Mouse (Mus musculus): ENCODE data around the gene Rmnd5b. TPM values are rescaled to one million over a fixed set of nuclear protein-coding genes. Genes with fewer than 3 reads are reported as not detected.
A peak's percentile ranks its signal among the peaks of the same experiment; 100 is the strongest.
"Not testable (repeated sequence)": the region's sequence is repeated elsewhere in the genome, so short reads cannot be mapped to it uniquely, and the experiment has no call there.

The Rmnd5b gene
- total RNA-seq (2021): 10 to 100 TPM; 16.2 to 17.9 TPM
- long read RNA-seq, experiment 1, transcript Rmnd5b-201 (10 exons, 1,946 nt): major isoform, 42 of 47 reads
- long read RNA-seq, experiment 1, partial matches to known transcripts: 2 of 47 reads
- long read RNA-seq, experiment 1, other reads (novel, unspliced or antisense): 3 of 47 reads
- long read RNA-seq, experiment 2, transcript Rmnd5b-201 (10 exons, 1,946 nt): major isoform, 53 of 57 reads
- long read RNA-seq, experiment 2, partial matches to known transcripts: 1 of 57 reads
- long read RNA-seq, experiment 2, other reads (novel, unspliced or antisense): 3 of 57 reads

DNA sequence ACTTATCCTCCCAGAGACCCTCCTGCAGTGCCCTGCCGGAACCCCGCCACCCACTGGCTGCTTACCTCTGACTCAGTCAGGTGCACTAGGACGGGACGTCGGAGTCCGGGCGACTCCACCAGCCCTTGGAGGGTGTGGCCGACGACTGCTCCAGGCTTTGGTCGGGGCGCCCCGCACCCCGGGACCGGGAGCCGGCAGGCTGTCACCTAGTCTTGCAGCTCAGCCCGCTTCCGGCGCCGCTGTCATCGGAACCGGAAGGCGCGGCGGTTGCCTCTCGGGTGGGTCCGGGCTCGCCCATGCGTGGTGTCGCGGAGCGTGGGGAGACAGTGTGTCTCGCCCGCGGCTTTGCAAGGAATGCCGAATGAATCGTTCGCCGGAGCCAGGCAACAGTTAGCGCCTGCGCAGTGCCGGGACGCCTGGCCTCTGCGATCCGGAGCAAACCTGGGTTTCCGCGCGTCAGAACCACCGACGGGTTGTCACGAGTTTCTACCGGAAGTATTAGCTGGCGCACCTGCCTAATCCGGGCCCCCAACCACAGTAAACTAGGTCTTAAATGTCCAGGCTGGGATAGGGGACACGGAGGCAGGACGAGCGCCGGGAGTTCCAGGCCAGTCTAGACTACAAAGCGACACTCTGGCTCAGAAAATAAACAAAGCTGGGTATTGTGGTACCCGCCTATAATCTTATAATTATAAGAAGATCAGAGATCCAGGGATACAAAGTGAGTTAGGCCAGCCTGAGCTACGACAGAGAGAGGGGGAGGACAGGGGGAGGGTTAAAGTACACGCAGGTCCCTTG lies at the start of gene Rmnd5b:
Gene Rmnd5b (minus strand): TSS at position 372 of the 798 bp plus-strand sequence.
- DNase-seq: peak; percentile 89

DNA sequence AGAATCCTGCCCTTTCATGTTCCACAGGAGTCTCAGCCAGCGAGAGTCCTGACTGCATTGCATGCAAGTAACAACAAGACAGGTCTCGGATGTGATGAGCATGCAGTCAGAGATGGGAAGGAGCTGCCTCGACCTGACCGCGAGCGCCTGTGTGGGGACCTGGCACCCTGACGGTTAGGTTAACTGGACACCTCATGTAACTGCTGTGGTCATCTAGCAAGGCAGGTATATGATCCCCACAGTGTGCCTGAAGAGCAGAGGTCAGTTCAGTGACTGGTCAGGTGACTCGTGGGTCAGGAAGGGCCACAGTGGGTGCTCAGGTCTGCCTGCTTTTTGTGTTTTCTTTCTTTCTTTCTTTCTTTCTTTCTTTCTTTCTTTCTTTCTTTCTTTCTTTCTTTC lies 46.3 kb upstream of the Rmnd5b start:
- DNase-seq: no peak

DNA sequence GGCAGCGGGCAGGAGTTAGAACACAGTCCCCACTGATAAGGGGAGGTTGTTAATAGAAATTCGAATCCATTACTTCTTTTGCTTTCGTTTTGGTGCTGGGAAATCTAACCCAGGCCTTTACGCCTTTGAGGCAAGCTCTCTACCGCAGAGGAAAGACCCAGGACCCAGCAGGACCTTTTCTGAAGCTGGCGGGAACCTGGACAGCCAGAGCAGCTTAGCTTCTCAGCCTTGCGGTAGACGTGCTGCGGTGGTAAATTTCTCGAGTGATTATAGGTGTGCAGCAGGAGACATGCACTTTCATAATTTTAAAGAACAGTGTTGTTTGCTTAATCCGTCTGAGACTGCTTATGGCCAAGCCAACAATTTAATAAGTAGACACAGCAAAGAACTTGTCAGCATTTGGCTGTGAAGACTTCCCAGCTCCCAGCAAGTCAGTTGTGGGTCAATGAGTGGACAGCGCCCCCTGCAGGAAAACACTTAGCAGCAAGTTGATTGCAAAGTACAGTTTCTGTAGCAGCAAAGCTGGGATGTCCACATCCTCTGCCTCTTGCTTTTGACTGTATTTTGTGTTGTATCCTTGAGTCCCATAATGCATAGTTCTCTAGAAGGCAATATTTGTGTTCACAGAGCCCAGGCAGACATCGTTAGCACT lies 45.8 kb upstream of the Rmnd5b start:
- peak; percentile 91 for DNase-seq

DNA sequence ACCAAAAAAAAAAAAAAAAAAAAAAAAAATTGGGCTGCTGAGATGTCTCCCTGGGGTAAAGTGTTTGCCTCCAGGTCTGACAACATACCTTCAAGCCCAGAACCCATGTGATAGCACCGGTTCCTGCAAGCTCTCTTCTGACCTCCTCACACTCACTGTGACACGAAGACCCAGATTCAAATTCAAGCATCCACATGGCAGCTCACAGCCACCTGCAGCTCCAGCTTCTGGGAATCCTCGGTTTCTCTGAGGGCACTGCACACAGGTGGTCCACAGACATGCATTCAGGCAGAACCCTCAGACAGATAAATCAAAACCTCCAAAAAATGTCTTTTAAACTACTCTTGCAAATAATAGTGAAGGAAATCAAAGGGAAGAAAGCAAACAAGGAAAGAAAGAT lies 43.8 kb upstream of the Rmnd5b start:
- DNase-seq: no peak

DNA sequence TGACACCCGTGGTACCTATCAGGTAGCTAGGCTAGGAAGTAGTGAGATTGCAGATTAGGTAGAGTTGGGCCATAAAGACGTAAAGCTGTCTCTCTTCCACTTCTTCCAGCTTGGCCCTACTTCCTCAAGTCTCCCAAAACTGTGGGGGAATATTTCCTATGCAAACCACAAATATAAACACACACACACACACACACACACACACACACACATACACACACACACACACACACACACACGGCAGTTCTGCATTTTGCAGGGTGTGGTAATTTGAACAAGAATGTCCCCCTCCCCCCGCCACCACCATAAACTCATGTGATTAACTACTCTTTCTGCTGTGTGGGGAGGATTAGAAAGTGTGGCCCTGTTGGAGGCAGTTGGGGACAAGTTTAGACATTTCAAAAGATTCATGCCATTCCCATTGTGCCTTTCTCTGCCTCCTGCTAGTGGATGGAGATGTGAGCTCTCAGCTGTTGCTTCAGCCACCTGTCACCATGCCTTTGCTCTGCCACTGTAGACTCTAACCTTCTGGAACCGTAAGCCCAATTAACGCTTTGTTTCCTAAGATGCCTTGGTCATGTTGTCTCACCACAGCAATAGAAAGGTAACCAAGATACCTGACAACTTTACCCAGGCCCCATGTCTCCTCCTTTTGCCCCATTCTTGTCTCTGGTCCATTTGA lies 42.2 kb upstream of the Rmnd5b start:
- DNase-seq: no peak

DNA sequence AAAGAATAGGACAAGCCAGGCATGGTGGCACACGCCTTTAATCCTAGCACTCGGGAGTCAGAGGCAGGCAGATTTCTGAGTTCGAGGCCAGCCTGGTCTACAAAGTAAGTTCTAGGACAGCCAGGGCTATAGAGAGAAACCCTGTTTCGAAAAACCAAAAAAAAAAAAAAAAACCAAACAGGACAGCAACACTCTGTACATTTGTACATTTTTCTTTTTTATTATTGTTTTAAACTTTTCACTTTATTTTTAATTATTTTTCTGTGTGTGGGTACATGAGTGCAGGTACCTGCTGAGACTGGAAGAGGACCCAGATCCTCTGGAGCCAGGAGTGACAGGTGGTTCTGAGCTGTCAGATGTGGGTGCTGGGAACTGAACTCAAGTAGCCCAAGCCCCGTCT lies 39.7 kb upstream of the Rmnd5b start:
- DNase-seq: no peak

DNA sequence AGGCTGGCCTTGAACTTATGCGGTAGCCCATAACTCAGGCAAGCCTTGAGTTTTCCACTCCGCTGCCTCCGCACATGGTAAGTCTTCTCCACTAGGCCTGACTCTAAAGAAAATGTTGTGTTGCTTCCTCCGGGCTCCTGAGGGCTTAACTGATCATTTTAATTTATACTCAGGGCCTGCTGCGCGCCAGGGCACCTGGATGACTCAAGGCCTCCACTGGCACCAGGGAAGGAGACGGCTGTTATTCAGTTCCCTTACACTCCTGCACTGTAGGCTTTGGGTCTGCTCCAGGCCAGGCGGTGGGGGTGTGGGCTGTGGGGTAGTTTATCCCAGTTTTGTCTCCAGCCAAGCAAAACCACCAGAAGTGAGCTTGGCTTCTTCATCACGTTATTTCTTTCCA lies 37.6 kb upstream of the Rmnd5b start:
- DNase-seq: no peak

DNA sequence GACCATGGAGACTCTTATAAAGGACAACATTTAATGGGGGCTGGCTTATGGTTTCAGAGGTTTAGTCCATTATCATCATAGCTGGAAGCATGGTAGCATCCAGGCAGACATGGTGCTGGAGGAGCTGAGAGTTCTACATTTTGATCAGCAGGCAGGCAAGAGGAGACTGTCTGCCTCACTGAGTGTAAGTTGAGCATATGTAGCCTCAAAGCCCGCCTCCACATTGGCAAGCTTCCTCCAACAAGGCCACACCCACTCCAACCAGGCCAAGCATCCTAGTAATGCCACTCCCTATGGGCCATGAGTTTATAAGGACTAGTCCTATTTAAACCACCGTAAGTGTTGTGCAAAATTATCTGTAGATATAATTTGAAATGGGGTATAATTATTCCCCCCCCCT lies 35.7 kb upstream of the Rmnd5b start:
- no peak for DNase-seq

DNA sequence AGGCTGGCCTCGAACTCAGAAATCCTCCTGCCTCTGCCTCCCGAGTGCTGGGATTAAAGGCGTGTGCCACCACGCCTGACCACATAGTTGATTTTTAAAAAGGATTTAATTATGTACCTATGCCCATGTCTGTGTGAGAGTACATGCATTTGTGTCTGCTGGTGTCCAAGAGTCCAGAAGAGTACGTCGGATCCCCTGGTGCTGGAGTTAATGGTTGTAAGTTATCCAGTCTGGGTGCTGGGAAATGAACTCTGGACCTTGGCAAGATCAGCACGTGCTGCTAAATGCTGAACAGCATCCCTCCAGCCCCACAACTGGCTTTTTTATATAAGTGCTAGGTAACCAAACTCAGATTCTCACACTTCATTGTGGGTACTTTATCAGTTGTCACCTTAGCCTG lies 35.1 kb upstream of the Rmnd5b start:
- DNase-seq: no peak

DNA sequence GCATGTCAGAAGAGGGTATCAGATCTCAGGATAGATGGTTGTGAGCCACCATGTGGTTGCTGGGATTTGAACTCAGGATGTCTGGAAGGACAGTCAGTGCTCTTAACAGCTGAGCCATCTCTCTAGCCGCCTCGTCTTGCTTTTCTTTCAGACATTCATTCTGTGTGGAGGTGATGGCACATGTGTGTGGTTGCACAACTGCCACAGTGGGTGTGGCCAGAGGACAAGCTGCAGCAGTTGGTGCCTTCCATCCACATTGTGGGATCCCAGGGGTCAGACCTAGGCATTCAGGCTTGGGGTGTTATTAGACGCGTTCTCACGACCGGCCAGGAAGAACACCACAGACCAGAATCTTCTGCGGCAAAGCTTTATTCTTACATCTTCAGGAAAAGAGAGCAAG lies 29.1 kb upstream of the Rmnd5b start:
- not testable (repeated sequence) for DNase-seq

DNA sequence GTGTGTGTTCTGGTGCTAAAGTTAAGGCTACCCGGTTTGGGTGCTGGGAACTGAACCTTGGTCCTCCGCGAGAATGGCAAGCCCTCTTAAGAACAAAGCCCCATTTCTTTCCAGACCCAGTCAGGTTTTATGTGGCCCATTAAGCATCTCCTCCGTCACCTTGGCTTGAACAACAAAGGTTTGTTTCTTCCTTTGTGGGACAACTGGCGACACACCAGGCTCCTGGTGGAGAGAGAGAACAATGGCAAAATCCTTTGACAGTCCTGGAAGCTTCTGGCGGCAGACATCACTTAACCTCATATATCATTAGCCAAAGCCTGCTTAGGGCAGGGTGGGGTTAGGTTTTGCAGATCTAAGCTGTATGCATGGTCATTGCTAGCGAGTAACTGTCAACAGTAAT lies 26.9 kb upstream of the Rmnd5b start:
- DNase-seq: no peak

DNA sequence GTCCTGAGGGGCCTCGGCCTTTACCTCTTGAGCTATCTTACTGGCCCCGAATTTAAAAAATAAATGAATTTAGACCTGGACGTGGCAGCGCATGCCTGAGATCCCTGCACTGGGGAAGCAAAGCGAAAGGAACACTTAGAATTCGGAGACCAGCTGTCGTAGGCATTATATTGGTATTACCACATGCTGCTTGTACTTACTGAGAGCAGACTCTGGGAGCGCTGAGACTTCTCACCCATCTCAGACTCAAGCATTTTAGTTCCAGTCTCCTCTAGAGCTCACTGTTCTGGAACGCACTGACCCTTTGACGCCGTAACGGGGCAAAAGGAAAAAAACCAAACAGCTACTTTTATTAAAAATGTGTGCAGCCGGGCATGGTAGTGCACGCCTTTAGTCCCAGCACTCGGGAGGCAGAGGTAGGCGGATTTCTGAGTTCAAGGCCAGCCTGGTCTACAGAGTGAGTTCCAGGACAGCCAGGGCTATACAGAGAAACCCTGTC lies 26.2 kb upstream of the Rmnd5b start:
- no peak for DNase-seq

DNA sequence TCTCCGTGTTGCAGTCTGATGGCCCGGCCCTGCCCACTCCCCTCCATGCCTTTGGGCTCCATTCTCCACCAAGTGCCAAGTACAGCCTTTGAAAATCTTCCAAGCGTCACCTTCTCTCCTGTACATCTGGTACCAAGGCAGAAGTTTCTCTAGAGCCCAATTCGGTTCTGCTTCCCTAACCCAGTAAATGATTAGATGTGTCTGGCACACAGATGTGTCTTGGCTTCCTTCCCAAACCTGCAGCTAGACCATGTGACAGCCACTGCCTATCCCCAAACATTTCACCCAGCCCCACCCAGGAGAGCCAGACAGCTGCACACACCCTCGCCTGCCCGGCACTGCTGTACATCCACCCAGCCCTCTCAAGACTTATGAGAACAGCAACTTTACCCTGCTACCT lies 23.0 kb upstream of the Rmnd5b start:
- DNase-seq: no peak

DNA sequence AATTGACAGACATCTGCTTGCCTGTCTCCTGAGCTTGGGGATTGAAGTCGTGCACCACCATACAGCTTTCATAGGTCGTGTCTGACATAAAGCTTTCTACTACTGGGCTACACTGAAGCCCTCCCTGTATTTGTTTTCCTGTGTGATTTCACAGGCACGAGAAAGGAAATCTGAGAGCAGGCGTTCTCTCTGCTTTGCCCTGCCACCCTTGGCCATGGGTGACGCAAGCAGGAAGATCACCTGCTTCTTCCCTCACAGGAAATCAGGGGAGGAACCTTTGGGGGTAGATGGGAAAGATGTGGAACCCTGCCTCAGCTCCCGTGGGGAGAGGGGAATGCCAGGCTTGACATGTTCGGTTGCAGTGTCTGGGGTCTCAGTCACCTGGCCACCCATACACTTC lies 22.6 kb upstream of the Rmnd5b start:
- no peak for DNase-seq

DNA sequence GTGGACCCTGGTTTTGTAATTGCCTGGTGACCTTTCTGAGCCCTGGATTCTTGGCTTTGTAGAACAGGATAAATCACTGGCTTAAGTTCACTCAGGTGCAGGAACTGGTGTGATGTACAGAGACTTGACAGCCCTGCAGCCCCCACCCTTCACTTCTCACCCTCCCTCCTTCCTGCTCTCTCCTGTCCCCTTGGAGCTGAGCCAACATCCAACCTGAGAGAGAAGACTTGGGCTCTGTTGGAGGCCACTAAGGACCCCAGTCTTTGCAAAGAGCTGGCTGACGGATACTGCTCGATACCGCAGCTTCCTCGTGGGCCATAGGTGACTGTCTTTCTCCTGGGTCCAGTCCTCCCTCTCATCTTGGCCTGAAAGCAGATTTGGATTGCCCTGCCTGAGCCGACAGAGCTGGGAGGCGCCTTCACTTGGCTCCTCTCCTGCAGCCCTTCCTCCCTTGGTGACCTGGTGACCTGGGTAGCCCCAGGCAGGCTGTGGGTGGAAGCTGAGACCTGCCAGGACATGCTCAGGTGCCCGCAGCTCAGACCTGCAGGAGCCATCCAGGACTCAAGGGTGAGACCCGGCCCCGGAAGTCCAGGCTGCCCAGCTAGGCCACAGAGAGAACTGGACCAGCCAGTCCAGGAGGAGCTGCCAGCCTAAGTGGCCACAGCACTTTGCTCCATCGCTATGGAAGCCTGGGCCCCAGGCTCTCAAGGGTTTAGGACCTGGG lies 21.3 kb upstream of the Rmnd5b start:
- no peak for DNase-seq

DNA sequence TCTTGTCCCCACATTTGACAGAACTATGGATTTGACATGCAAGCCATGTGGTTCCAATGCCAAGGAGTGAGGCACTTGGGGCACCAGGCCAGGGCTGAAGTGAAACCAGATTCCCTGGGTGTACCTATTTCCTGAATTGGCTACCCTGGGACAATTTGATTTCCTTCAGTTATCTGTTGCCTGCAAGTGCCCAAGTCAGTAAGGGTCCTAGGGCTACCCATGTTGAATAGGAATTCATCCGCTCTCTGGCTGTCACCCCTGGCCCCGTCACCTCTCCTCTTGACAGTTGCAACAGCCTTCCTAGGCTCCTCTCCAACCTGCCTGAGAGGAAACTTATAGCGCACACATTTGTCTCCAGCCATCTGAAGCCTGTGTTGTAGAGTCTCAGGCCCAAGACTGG lies 19.2 kb upstream of the Rmnd5b start:
- DNase-seq: no peak

DNA sequence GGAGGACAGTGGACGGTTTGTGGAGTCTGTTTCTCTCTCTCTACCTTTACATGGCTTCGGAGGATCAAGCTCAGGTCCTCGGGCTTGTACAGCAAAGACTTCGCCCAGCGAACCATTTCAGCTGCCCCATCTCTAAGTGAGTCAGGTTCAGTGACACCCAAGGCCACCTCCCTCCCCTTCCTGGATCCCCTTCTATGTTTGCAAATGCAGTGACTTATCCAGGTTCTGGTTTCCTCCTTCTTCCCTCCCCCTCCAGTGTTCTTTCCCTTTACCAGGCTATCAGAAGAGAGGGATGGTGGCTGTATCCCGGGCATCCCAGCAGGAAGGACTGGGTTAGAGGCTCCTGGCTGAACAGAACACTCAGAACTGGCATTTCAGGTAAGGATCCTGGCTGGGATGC lies 18.0 kb upstream of the Rmnd5b start:
- DNase-seq: no peak

DNA sequence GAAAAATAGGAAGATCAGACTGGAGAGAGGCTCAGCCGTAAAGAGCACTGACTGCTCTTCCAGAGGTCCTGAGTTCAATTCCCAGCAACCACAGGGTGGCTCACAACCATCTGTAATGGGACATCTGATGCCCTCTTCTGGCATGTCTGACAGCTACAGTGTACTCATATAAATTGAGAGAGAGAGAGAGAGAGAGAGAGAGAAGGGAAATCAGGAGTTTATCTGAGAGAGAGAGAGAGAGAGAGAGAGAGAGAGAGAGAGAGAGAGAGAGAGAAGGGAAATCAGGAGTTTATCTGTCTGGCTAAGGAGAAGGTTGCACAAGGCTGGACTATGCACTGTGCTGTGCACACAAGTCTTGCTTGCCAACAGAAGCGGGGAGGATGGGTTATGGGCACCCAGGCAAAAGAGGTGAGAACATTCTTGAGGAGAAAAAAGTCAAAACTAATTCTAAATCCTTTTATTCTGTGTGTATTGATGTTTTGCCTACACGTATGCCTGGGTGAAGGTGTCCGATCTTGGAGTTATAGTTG lies 17.3 kb upstream of the Rmnd5b start:
- no peak for DNase-seq

DNA sequence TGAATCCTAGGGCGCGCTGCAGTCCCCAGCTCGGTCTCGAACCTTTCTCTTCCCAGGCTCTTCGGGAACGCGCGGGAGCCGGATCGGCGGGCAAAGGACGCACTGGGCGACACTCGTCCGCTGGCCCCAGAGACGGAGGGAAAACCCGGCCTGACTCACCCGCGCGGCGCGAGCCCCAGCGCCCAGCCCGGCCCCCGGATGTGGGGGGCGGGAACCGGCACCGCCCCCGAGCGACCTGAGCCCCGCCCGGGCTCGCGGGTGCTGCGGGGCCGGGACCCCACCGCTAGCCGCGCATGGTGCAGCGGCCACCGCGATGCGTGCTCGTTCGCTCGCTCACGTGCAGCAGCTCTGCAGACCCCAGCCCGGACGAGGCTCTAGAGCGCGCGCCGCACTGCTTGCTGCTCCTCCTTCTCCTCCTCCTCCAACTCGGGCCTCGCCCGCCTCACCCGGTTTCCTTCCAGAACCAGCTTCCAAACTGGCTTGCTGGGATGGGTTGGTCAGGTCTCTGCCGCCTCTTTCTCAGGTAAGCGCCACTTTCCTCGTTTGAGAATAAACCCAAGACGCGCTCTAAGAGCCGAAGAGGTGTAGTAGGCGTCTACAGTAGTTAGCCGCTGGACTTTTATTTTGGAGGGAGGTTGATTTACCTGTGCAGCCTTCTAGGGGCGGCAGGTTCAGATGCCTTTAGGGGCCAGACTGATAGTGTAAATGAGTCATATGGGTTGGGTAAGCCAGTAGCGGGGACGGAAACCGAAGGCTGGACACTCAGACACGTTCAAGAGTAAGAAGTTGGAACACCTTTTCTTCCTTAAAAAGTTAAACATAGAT lies 15.2 kb upstream of the Rmnd5b start, which contains the start of the genes N4bp3 and D930048N14Rik:
Gene N4bp3 (minus strand): TSS at position 152 of the 825 bp plus-strand sequence.
Gene D930048N14Rik (plus strand): TSS at position 264 of the 825 bp plus-strand sequence.
- peak; percentile 72 for DNase-seq

DNA sequence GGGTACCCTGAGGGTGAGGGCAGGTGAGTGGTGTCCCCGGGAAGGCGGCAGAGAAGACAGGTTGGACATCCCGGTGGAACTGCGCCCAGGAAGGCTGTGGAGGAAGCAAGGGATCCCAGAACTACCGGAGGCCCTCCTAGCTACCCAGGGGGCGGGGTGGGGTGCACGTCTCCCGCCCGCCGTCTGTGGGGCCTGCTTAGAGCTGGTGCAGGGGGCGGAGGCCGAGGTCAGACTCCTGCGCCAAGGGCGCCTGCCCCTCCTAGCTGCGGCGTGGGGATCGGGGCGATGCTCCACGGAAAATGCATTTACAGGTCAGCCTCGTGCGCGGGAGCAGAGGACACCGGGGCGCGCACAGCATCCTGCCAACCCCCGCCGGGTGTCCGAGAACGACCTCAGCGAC lies 14.6 kb upstream of the Rmnd5b start:
- DNase-seq: peak; percentile 39

DNA sequence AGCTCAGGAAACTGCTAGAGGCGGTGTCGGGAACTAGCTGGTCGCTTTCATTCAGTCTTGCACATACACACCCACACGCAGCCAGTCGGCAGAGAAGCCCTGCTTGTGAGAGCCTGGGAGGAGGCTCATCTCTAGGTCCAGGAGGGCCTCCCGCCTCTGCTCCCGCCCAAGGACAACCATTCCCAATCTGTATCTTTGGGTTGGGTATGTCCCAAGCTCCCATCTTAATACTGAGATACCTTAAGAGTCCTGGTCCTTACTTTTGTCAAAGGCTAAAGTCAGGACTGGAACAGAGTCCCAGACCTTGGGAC lies 14.1 kb upstream of the Rmnd5b start:
- DNase-seq: no peak
